Mouse (Mus musculus): ENCODE data around the gene Fzd4.
A peak's percentile ranks its signal among the peaks of the same experiment; 100 is the strongest.

GRCm38 (mm10) chr7:89407006-89407940 lies 3.1 kb downstream of the Fzd4 start:
- TF ChIP-seq POLR2A (IDR thresholded peaks at IDR 0.05; ENCODE audit: insufficient read depth, low read depth, low read length) (peak; percentile 18; the same call in 1 of the 2 replicates), CTCF (IDR thresholded peaks at IDR 0.05) (no peak)

All from heart, adult 2 months (tissue).